Mouse (Mus musculus) ES-E14 (cell line): Measurements from ENCODE around the gene Hmgcs2. TPM values are rescaled to one million over a fixed set of nuclear protein-coding genes. Genes with fewer than 3 reads are reported as not detected.
A peak's percentile ranks its signal among the peaks of the same experiment; 100 is the strongest.
"Not testable (repeated sequence)": the region's sequence is repeated elsewhere in the genome, so short reads cannot be mapped to it uniquely, and the experiment has no call there.

Experiments used
- DNase-seq: peaks from one replicate; pipeline ENCODE4 v3.0.0-alpha.2; 2013; ENCODE audit warnings: low read depth, low spot score
- H3K27ac ChIP-seq: 2 replicates; pipeline ENCODE4 v1.5.1; 2012; ENCODE audit warnings: low read depth, mild to moderate bottlenecking, low read length, moderate library complexity, mixed read lengths; ENCODE audit not compliant: poor library complexity, insufficient read depth, severe bottlenecking
- H3K36me3 ChIP-seq: 2 replicates; pipeline ENCODE4 v1.6.1; 2012; ENCODE audit warnings: mild to moderate bottlenecking, low read length, moderate library complexity, mixed read lengths; ENCODE audit not compliant: control insufficient read depth, poor library complexity, insufficient read depth, severe bottlenecking
- H3K4me1 ChIP-seq, 2 experiments: fragments of 150-350 bp in 1 of 2; sonication (generic) in 1 of 2; 2 replicates each; pipeline ENCODE4 v1.6.1; 2012; ENCODE audit warnings: low read length in 2 of 2, mild to moderate bottlenecking in 1 of 2, mixed read lengths in 1 of 2; ENCODE audit not compliant: control insufficient read depth in 2 of 2, insufficient read depth in 2 of 2, poor library complexity in 1 of 2
- H3K4me3 ChIP-seq, 2 experiments: fragments of 150-350 bp in 1 of 2; sonication (generic) in 1 of 2; 2 replicates each; pipeline ENCODE4 v1.5.1; 2012; ENCODE audit warnings: low read length in 2 of 2, low read depth in 1 of 2, mild to moderate bottlenecking in 1 of 2, mixed read lengths in 1 of 2; ENCODE audit not compliant: insufficient read depth in 1 of 2, poor library complexity in 1 of 2, severe bottlenecking in 1 of 2
- H3K9ac ChIP-seq: 2 replicates; pipeline ENCODE4 v1.6.1; 2012; ENCODE audit warnings: low read depth, mild to moderate bottlenecking, low read length, mixed read lengths; ENCODE audit not compliant: poor library complexity, insufficient read depth, severe bottlenecking
- H3K9me3 ChIP-seq: fragments of 150-350 bp; sonication (generic); 2 replicates; pipeline ENCODE4 v1.6.1; 2012; ENCODE audit warnings: low read depth, mild to moderate bottlenecking, low read length; ENCODE audit not compliant: control insufficient read depth, insufficient read depth
- CHD2 ChIP-seq: IDR thresholded peaks from 2 replicates; pipeline ENCODE4 v1.6.1; 2014; ENCODE audit warnings: mild to moderate bottlenecking, low read depth, low read length, inconsistent platforms
- HCFC1 ChIP-seq: IDR thresholded peaks from 2 replicates; pipeline ENCODE4 v1.6.1; 2012; ENCODE audit warnings: low read length, inconsistent platforms, borderline replicate concordance; ENCODE audit not compliant: insufficient read depth
- MAFK ChIP-seq: IDR thresholded peaks from 2 replicates; pipeline ENCODE4 v1.6.1; 2014; ENCODE audit warnings: mild to moderate bottlenecking, low read depth, low read length, inconsistent platforms; ENCODE audit not compliant: insufficient read depth
- ZC3H11A ChIP-seq: IDR thresholded peaks from 2 replicates; pipeline ENCODE4 v1.6.1; 2012; ENCODE audit warnings: low read depth, mild to moderate bottlenecking, inconsistent platforms, low read length, borderline replicate concordance
- ZNF384 ChIP-seq: IDR thresholded peaks from 2 replicates; pipeline ENCODE4 v1.6.1; 2012; ENCODE audit warnings: low read depth, low read length, inconsistent platforms
- in situ Hi-C, 2 experiments: fragments of 600-800 bp; cut with MboI; formaldehyde crosslinking; loops; one replicate each; pipeline ENCODE4 v1.15.1; 2025; ENCODE audit warnings: low sequenced_read_pairs in 2 of 2, inconsistent platforms in 1 of 2; ENCODE audit not compliant: unreplicated experiment in 2 of 2
- total RNA-seq: library from RNA; depleted of rRNA; stranded (reverse); fragments of 300-350 nt; gene quantifications from 2 replicates; pipeline ENCODE4 v1.2.3, GENCODE M21; 2012

Gene Hmgcs2
- total RNA-seq, 1 experiment = not detected

GRCm38 (mm10) chr3:98336661-98337654, 56.7 kb downstream of the Hmgcs2 start:
- no peak for DNase-seq
- Histone ChIP-seq H3K4me1 (peaks cover 0 to 4% of the 10 kb centered on the region in 2 experiments; a peak in 1 of 4 replicates), H3K4me3 (no peak overlapping the region), H3K9ac (no peak overlapping the region), H3K27ac (no peak overlapping the region), H3K9me3 (no peaks in the 10 kb centered on the region), H3K36me3 (peaks cover 21% of the 10 kb centered on the region; the same call in 1 of the 2 replicates)
- no peak for TF ChIP-seq MAFK
- no peak for TF ChIP-seq CHD2
- TF ChIP-seq HCFC1 = no peak
- TF ChIP-seq ZC3H11A = no peak
- TF ChIP-seq ZNF384 = no peak
- in situ Hi-C loops = no loop called here

GRCm38 (mm10) chr3:98338584-98339041, 58.4 kb downstream of the Hmgcs2 start:
- Histone ChIP-seq H3K36me3 (peaks cover 19% of the 10 kb centered on the region; the same call in 1 of the 2 replicates), H3K9me3 (no peaks in the 10 kb centered on the region), H3K27ac (no peak overlapping the region), H3K4me1 (peaks cover 0 to 4% of the 10 kb centered on the region in 2 experiments; a peak in 1 of 4 replicates), H3K4me3 (peak overlapping the region; percentile 69 to 85), H3K9ac (peak overlapping the region; percentile 24)
- DNase-seq = no peak
- in situ Hi-C loops = no loop called here
- TF ChIP-seq HCFC1 = no peak
- TF ChIP-seq ZC3H11A = no peak
- no peak for TF ChIP-seq MAFK
- no peak for TF ChIP-seq ZNF384
- no peak for TF ChIP-seq CHD2

GRCm38 (mm10) chr3:98339097-98339705, 59.0 kb downstream of the Hmgcs2 start:
- in situ Hi-C loops = no loop called here
- peaks cover 16% of the 10 kb centered on the region; the same call in 1 of the 2 replicates for H3K36me3 ChIP-seq
- DNase-seq = no peak
- H3K4me1 ChIP-seq = peaks cover 0 to 4% of the 10 kb centered on the region in 2 experiments; a peak in 1 of 4 replicates
- peak overlapping the region; percentile 24 for H3K9ac ChIP-seq
- TF ChIP-seq ZC3H11A (no peak), ZNF384 (no peak), HCFC1 (no peak), CHD2 (no peak)
- H3K9me3 ChIP-seq = no peaks in the 10 kb centered on the region
- H3K4me3 ChIP-seq = peak overlapping the region; percentile 69 to 85
- no peak overlapping the region for H3K27ac ChIP-seq

- Histone ChIP-seq H3K36me3 (peaks cover 12% of the 10 kb centered on the region; the same call in 1 of the 2 replicates), H3K4me3 (peak within 1 kb of the TSS; percentile 69 to 85), H3K9ac (peak within 1 kb of the TSS; percentile 24)
- H3K27ac ChIP-seq, H3K9me3 ChIP-seq, in situ Hi-C loops, H3K4me1 ChIP-seq: not testable (repeated sequence)
- DNase-seq = peak; percentile 81
- peak; percentile 97 for TF ChIP-seq ZNF384
These were observed 59.5 kb downstream of the Hmgcs2 start, which contains the start of gene Phgdh for GRCm38 (mm10) chr3:98339706-98340109. Gene Phgdh, minus strand, starts transcription at chr3:98339990.
